Mouse (Mus musculus): ENCODE results near the gene Pdzd2. TPM values are rescaled to one million over a fixed set of nuclear protein-coding genes. Genes with fewer than 3 reads are reported as not detected.

The Pdzd2 gene
- polyA plus RNA-seq, 1 experiment from 2014 or later, result 27.0 TPM

GRCm38 (mm10) chr15:12738301-12739093, 1.2 kb downstream of the Pdzd2 start:
- H3K36me3 ChIP-seq (ENCODE audit: control insufficient read depth, insufficient read depth, low read length), result no peaks in the 10 kb centered on the region
- no peak overlapping the region for H3K27ac ChIP-seq (ENCODE audit: low read length)
- H3K4me1 ChIP-seq (ENCODE audit: control insufficient read depth, insufficient read depth, low read length), result peaks cover 6% of the 10 kb centered on the region
- 38% methylated on average over 10 of the region's 10 CpGs for WGBS
- H3K4me3 ChIP-seq (replicated peaks; ENCODE audit: low read length), result peak overlapping the region; percentile 64
- H3K9me3 ChIP-seq (replicated peaks; ENCODE audit: control insufficient read depth, low read length), result no peaks in the 10 kb centered on the region
- H3K27me3 ChIP-seq (ENCODE audit: control insufficient read depth, insufficient read depth, low read length), result peaks cover 14% of the 10 kb centered on the region
- H3K9ac ChIP-seq (ENCODE audit: low read length), result peak overlapping the region; percentile 74; the same call in 1 of the 2 replicates
- no peak for ATAC-seq (ENCODE audit: insufficient read depth, low FRiP score)
- H3K4me2 ChIP-seq (ENCODE audit: low read depth, low read length), result peak overlapping the region; percentile 89

- Histone ChIP-seq H3K4me1 (ENCODE audit: control insufficient read depth, insufficient read depth, low read length) (peaks cover under 1% of the 10 kb centered on the region), H3K9ac (ENCODE audit: low read length) (no peak overlapping the region), H3K4me3 (replicated peaks; ENCODE audit: low read length) (no peak overlapping the region), H3K27ac (ENCODE audit: low read length) (no peak overlapping the region), H3K4me2 (ENCODE audit: low read depth, low read length) (no peak overlapping the region), H3K27me3 (ENCODE audit: control insufficient read depth, insufficient read depth, low read length) (peaks cover 14% of the 10 kb centered on the region), H3K36me3 (ENCODE audit: control insufficient read depth, insufficient read depth, low read length) (no peaks in the 10 kb centered on the region), H3K9me3 (replicated peaks; ENCODE audit: control insufficient read depth, low read length) (no peaks in the 10 kb centered on the region)
- 49% methylated on average over 2 of the region's 2 CpGs for WGBS
- no peak for ATAC-seq (ENCODE audit: insufficient read depth, low FRiP score)
These were observed 4.5 kb downstream of the Pdzd2 start for GRCm38 (mm10) chr15:12735208-12735607.

GRCm38 (mm10) chr15:12734221-12734620, 5.5 kb downstream of the Pdzd2 start:
- peaks cover 14% of the 10 kb centered on the region for H3K27me3 ChIP-seq (ENCODE audit: control insufficient read depth, insufficient read depth, low read length)
- H3K36me3 ChIP-seq (ENCODE audit: control insufficient read depth, insufficient read depth, low read length), result no peaks in the 10 kb centered on the region
- H3K4me2 ChIP-seq (ENCODE audit: low read depth, low read length), result no peak overlapping the region
- no peak overlapping the region for H3K27ac ChIP-seq (ENCODE audit: low read length)
- WGBS, result 47% methylated on average over 4 of the region's 4 CpGs
- ATAC-seq (ENCODE audit: insufficient read depth, low FRiP score), result no peak
- H3K4me1 ChIP-seq (ENCODE audit: control insufficient read depth, insufficient read depth, low read length), result no peaks in the 10 kb centered on the region
- no peak overlapping the region for H3K4me3 ChIP-seq (replicated peaks; ENCODE audit: low read length)
- H3K9ac ChIP-seq (ENCODE audit: low read length), result no peak overlapping the region
- no peaks in the 10 kb centered on the region for H3K9me3 ChIP-seq (replicated peaks; ENCODE audit: control insufficient read depth, low read length)

GRCm38 (mm10) chr15:12732613-12733012, 7.1 kb downstream of the Pdzd2 start:
- H3K9me3 ChIP-seq (replicated peaks; ENCODE audit: control insufficient read depth, low read length), result no peaks in the 10 kb centered on the region
- H3K4me1 ChIP-seq (ENCODE audit: control insufficient read depth, insufficient read depth, low read length), result no peaks in the 10 kb centered on the region
- H3K27ac ChIP-seq (ENCODE audit: low read length), result no peak overlapping the region
- no peaks in the 10 kb centered on the region for H3K36me3 ChIP-seq (ENCODE audit: control insufficient read depth, insufficient read depth, low read length)
- H3K9ac ChIP-seq (ENCODE audit: low read length), result no peak overlapping the region
- WGBS, result 76% methylated on average over 11 of the region's 11 CpGs
- H3K4me2 ChIP-seq (ENCODE audit: low read depth, low read length), result no peak overlapping the region
- ATAC-seq (ENCODE audit: insufficient read depth, low FRiP score), result no peak
- H3K4me3 ChIP-seq (replicated peaks; ENCODE audit: low read length), result no peak overlapping the region
- H3K27me3 ChIP-seq (ENCODE audit: control insufficient read depth, insufficient read depth, low read length), result 0 out of 2 replicates have a peak, but pooled peaks cover 3% of the 10 kb centered on the region

GRCm38 (mm10) chr15:12728381-12728780, 11.3 kb downstream of the Pdzd2 start:
- Histone ChIP-seq H3K4me3 (replicated peaks; ENCODE audit: low read length) (no peak overlapping the region), H3K4me1 (ENCODE audit: control insufficient read depth, insufficient read depth, low read length) (no peaks in the 10 kb centered on the region), H3K9ac (ENCODE audit: low read length) (no peak overlapping the region), H3K27ac (ENCODE audit: low read length) (no peak overlapping the region), H3K4me2 (ENCODE audit: low read depth, low read length) (no peak overlapping the region), H3K27me3 (ENCODE audit: control insufficient read depth, insufficient read depth, low read length) (no peaks in the 10 kb centered on the region), H3K9me3 (replicated peaks; ENCODE audit: control insufficient read depth, low read length) (no peaks in the 10 kb centered on the region), H3K36me3 (ENCODE audit: control insufficient read depth, insufficient read depth, low read length) (no peaks in the 10 kb centered on the region)
- no peak for ATAC-seq (ENCODE audit: insufficient read depth, low FRiP score)
- 83% methylated on average over 4 of the region's 4 CpGs for whole genome bisulfite sequencing

GRCm38 (mm10) chr15:12725256-12725655, 14.5 kb downstream of the Pdzd2 start:
- Histone ChIP-seq H3K4me1 (ENCODE audit: control insufficient read depth, insufficient read depth, low read length) (no peaks in the 10 kb centered on the region), H3K27ac (ENCODE audit: low read length) (no peak overlapping the region), H3K9ac (ENCODE audit: low read length) (no peak overlapping the region), H3K4me3 (replicated peaks; ENCODE audit: low read length) (no peak overlapping the region), H3K36me3 (ENCODE audit: control insufficient read depth, insufficient read depth, low read length) (no peaks in the 10 kb centered on the region), H3K9me3 (replicated peaks; ENCODE audit: control insufficient read depth, low read length) (no peaks in the 10 kb centered on the region), H3K4me2 (ENCODE audit: low read depth, low read length) (no peak overlapping the region), H3K27me3 (ENCODE audit: control insufficient read depth, insufficient read depth, low read length) (no peaks in the 10 kb centered on the region)
- ATAC-seq (ENCODE audit: insufficient read depth, low FRiP score), result no peak
- WGBS, result 78% methylated on average over 5 of the region's 5 CpGs

GRCm38 (mm10) chr15:12721684-12722500, 17.8 kb downstream of the Pdzd2 start:
- Histone ChIP-seq H3K9ac (ENCODE audit: low read length) (no peak overlapping the region), H3K9me3 (replicated peaks; ENCODE audit: control insufficient read depth, low read length) (no peaks in the 10 kb centered on the region), H3K36me3 (ENCODE audit: control insufficient read depth, insufficient read depth, low read length) (no peaks in the 10 kb centered on the region), H3K4me2 (ENCODE audit: low read depth, low read length) (no peak overlapping the region), H3K27ac (ENCODE audit: low read length) (no peak overlapping the region), H3K27me3 (ENCODE audit: control insufficient read depth, insufficient read depth, low read length) (no peaks in the 10 kb centered on the region), H3K4me1 (ENCODE audit: control insufficient read depth, insufficient read depth, low read length) (no peaks in the 10 kb centered on the region), H3K4me3 (replicated peaks; ENCODE audit: low read length) (no peak overlapping the region)
- WGBS, result 77% methylated on average over 6 of the region's 6 CpGs
- no peak for ATAC-seq (ENCODE audit: insufficient read depth, low FRiP score)

GRCm38 (mm10) chr15:12718819-12719218, 20.9 kb downstream of the Pdzd2 start:
- H3K27me3 ChIP-seq (ENCODE audit: control insufficient read depth, insufficient read depth, low read length), result no peaks in the 10 kb centered on the region
- no peaks in the 10 kb centered on the region for H3K9me3 ChIP-seq (replicated peaks; ENCODE audit: control insufficient read depth, low read length)
- H3K9ac ChIP-seq (ENCODE audit: low read length), result no peak overlapping the region
- no peak overlapping the region for H3K4me3 ChIP-seq (replicated peaks; ENCODE audit: low read length)
- H3K4me1 ChIP-seq (ENCODE audit: control insufficient read depth, insufficient read depth, low read length), result no peaks in the 10 kb centered on the region
- H3K4me2 ChIP-seq (ENCODE audit: low read depth, low read length), result no peak overlapping the region
- no peak for ATAC-seq (ENCODE audit: insufficient read depth, low FRiP score)
- 68% methylated on average over 14 of the region's 14 CpGs for WGBS
- no peak overlapping the region for H3K27ac ChIP-seq (ENCODE audit: low read length)
- H3K36me3 ChIP-seq (ENCODE audit: control insufficient read depth, insufficient read depth, low read length), result no peaks in the 10 kb centered on the region

GRCm38 (mm10) chr15:12717410-12717809, 22.3 kb downstream of the Pdzd2 start:
- H3K9me3 ChIP-seq (replicated peaks; ENCODE audit: control insufficient read depth, low read length), result no peaks in the 10 kb centered on the region
- no peak for ATAC-seq (ENCODE audit: insufficient read depth, low FRiP score)
- no peak overlapping the region for H3K9ac ChIP-seq (ENCODE audit: low read length)
- H3K27ac ChIP-seq (ENCODE audit: low read length), result no peak overlapping the region
- no peaks in the 10 kb centered on the region for H3K27me3 ChIP-seq (ENCODE audit: control insufficient read depth, insufficient read depth, low read length)
- 84% methylated on average over 3 of the region's 3 CpGs for WGBS
- H3K4me1 ChIP-seq (ENCODE audit: control insufficient read depth, insufficient read depth, low read length), result no peaks in the 10 kb centered on the region
- H3K4me3 ChIP-seq (replicated peaks; ENCODE audit: low read length), result no peak overlapping the region
- H3K4me2 ChIP-seq (ENCODE audit: low read depth, low read length), result no peak overlapping the region
- H3K36me3 ChIP-seq (ENCODE audit: control insufficient read depth, insufficient read depth, low read length), result no peaks in the 10 kb centered on the region

All from stomach, embryonic 16.5 days (tissue).